Mouse (Mus musculus) layer of hippocampus, adult 8-10 months (tissue): Measurements from ENCODE around the gene AL607142.1. TPM values are rescaled to one million over a fixed set of nuclear protein-coding genes. Genes with fewer than 3 reads are reported as not detected.
A peak's percentile ranks its signal among the peaks of the same experiment; 100 is the strongest.

Source experiments
- DNase-seq, 2 experiments: peaks; one replicate each; pipeline ENCODE4 v3.0.0; 2022; ENCODE audit warnings: low spot score in 2 of 2
- total RNA-seq, 4 experiments: library from RNA; stranded (reverse); gene quantifications; 2 replicates each; pipeline ENCODE4 v1.2.4; 2022

AL607142.1 gene
- total RNA-seq, 4 experiments from 2014 or later, result not detected

DNA sequence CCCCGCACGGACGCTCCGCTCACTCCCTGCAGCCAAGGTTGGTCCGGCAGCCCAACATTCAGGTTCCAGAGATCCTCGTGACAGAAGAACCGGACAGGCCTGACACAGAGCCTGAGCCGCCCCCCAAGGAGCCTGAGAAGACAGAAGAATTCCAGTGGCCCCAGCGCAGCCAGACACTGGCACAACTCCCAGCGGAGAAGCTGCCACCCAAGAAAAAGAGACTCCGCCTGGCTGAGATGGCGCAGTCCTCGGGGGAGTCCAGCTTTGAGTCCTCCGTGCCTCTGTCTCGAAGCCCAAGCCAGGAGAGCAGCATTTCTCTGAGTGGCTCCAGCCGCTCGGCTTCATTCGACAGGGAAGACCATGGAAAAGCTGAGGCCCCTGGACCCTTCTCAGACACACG lies 32.1 kb downstream of the AL607142.1 start:
- DNase-seq, result no peak

GRCm38 (mm10) chr4:120101186-120101585 lies 36.4 kb downstream of the AL607142.1 start:
- DNase-seq, result no peak

DNA sequence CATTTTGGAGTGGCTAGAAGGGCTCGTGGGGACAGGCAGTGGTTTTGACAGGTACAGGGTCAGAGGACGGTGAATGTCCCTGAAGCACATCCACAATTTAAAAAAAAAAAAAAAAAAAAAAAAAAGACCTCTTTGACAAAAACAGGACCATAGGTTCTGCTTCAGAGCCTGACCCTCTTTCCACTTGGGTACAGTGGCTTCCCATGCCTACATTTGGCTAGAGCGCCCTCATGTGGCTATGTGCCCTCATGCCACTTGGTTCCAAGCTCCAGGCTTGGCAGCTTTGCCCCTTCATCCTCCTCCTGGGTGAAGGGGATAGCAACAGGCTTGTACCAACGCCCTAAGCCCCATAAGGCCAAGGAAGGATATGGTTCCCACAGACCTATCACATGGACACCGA lies 39.8 kb downstream of the AL607142.1 start:
- DNase-seq, result peak in 1 of 2 experiments; percentile 71

DNA sequence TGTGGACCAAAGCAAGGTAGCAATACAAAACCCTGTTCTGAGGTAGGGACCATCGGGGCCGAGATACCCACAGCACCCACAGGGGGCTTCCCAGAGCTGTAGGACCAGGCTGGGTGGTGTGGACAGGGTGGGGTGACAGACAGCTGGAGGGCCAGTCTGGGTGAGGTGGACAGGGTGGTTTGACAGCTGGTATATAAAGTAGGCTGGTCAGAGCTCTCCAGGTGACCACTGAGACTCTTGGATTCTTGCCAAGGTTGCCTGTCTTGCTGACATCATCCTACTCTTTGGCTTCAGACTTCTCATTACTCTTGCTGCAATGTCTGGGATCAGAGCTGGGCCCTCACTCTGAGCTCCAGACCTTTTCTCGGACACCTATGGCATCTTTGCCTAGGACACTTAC lies 41.6 kb downstream of the AL607142.1 start:
- DNase-seq, result no peak

GRCm38 (mm10) chr4:120107787-120108186 lies 43.0 kb downstream of the AL607142.1 start:
- no peak for DNase-seq

- DNase-seq, result no peak
These were observed 50.7 kb downstream of the AL607142.1 start for GRCm38 (mm10) chr4:120115516-120115915.

- no peak for DNase-seq
These were observed 51.5 kb downstream of the AL607142.1 start for GRCm38 (mm10) chr4:120116312-120116711.

DNA sequence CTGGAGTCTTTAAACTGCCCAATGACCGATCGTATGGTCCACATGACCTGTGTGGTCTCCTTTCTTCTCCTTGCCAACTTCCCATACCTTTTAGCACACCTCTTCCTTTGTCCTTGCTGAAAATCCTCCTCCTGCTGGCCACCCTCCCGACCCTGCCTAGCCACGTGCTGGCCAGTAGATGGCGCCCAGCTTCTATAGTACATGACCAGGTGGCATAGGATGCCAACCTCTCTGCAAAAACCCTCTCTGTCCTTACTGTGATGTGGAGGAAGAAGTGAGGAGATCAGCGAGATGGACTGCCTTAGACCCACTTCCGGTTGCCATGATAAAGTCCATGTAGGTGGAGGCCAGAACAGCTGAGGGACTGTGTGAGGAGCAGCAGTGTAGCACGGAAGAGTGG lies 55.5 kb downstream of the AL607142.1 start:
- peak in 1 of 2 experiments; percentile 56 for DNase-seq

DNA sequence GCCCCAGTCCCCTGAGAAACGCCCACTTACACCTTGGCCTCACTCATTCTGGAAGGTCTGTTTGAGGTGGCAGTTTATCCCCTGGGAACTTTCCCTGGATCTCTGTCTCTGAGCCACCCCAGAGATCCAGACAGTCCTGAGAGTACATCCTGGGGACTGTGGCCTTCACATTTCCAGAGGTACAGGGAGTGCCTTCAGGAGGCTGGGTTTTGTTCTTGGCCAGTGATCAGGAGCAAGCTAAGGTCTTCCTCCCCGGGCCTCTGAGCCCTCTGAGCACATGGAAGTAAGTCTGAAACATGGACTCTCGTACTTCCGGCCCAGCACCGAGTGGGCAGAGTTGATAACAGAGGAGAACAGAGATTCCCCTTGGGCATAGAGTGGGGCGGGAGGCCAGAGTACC lies 59.9 kb downstream of the AL607142.1 start:
- no peak for DNase-seq

DNA sequence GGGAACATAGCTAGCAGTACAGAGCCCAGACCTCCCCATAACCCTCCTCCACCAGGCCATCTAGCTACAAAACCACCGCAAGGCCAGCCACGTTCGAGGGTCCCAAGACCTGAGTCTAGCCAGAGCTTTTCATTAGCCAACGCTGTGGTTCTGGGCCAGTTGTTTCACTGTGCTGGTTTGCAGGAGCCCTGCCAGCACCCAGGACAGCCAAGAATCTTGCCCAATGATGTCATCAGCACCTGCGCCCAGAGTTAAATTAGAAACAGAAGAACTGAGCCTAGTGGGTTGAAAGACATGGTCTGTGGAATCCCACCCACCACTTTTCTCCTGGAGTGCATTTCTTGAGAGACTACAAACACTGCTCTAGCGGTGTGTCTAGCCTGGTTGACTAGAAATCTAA lies 61.3 kb downstream of the AL607142.1 start:
- DNase-seq, result peak in 1 of 2 experiments; percentile 45

- DNase-seq, result no peak
These were observed 62.5 kb downstream of the AL607142.1 start for GRCm38 (mm10) chr4:120127333-120127732.

GRCm38 (mm10) chr4:120128033-120128432 lies 63.2 kb downstream of the AL607142.1 start:
- DNase-seq, result no peak

GRCm38 (mm10) chr4:120129233-120129885 lies 64.6 kb downstream of the AL607142.1 start:
- peak in 1 of 2 experiments; percentile 51 for DNase-seq

GRCm38 (mm10) chr4:120130926-120131325 lies 66.1 kb downstream of the AL607142.1 start:
- no peak for DNase-seq

- DNase-seq, result no peak
These were observed 66.8 kb downstream of the AL607142.1 start for GRCm38 (mm10) chr4:120131441-120132220.

- no peak for DNase-seq
These were observed 69.4 kb downstream of the AL607142.1 start for GRCm38 (mm10) chr4:120134223-120134622.

DNA sequence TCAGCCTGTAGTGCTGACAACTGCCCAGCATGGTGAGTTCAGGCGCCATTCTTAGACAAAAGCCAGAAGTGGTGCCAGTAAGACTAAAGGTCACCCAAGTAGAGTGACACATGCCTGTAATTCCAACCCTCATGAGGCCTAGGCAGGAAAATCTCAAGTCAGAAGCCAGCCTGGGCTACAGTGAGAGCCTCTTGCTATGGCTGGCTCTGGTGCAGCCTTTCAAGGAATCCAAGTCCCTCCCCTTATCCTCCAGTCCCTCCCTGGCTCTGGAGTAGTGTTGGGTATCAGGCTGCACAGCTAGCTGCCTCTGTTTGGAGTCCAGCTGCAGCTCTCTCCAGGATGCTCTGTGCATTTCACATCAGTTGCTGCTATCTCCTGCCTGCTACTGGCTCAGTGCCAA lies 77.0 kb downstream of the AL607142.1 start:
- no peak for DNase-seq

GRCm38 (mm10) chr4:120142905-120143304 lies 78.1 kb downstream of the AL607142.1 start:
- no peak for DNase-seq

Other genes with a start within 250 kb of the AL607142.1 start
- not detected for gene Edn2, start 96.2 kb downstream of the AL607142.1 start, total RNA-seq
- 10 to 100 TPM; 26.3 to 35.6 (median 28.9) TPM for gene Foxo6, start 222.4 kb downstream of the AL607142.1 start, total RNA-seq